Mouse (Mus musculus) intestine, embryonic 15.5 days (tissue): ENCODE data around the gene Reg2. TPM values are rescaled to one million over a fixed set of nuclear protein-coding genes. Genes with fewer than 3 reads are reported as not detected.
"Not testable (repeated sequence)": the region's sequence is repeated elsewhere in the genome, so short reads cannot be mapped to it uniquely, and the experiment has no call there.

Experiments
- ATAC-seq: fragments of 200-750 bp; cut with Nextera tagmentation; 2 replicates; pipeline ENCODE4 v1.8.0; 2017; ENCODE audit warnings: moderate TSS enrichment, moderate library complexity
- H3K27ac ChIP-seq: fragments of 300-500 bp; sonication (generic); 2 replicates; pipeline ENCODE4 v1.5.1; 2015; ENCODE audit warnings: mild to moderate bottlenecking, inconsistent platforms
- H3K27me3 ChIP-seq: fragments of 300-500 bp; sonication (generic); replicated peaks from 2 replicates; pipeline ENCODE4 v1.6.1; 2015; ENCODE audit warnings: inconsistent platforms
- H3K36me3 ChIP-seq: fragments of 300-500 bp; sonication (generic); 2 replicates; pipeline ENCODE4 v1.6.1; 2015; ENCODE audit warnings: inconsistent platforms
- H3K4me1 ChIP-seq: fragments of 300-500 bp; sonication (generic); replicated peaks from 2 replicates; pipeline ENCODE4 v1.6.1; 2015; ENCODE audit warnings: inconsistent platforms
- H3K4me2 ChIP-seq: fragments of 300-500 bp; sonication (generic); replicated peaks from 2 replicates; pipeline ENCODE4 v1.6.1; 2015; ENCODE audit warnings: mild to moderate bottlenecking, inconsistent platforms
- H3K4me3 ChIP-seq: fragments of 300-500 bp; sonication (generic); replicated peaks from 2 replicates; pipeline ENCODE4 v1.5.1; 2015; ENCODE audit warnings: inconsistent platforms
- H3K9ac ChIP-seq: fragments of 300-500 bp; sonication (generic); 2 replicates; pipeline ENCODE4 v1.6.1; 2015; ENCODE audit warnings: inconsistent platforms
- H3K9me3 ChIP-seq: fragments of 300-500 bp; sonication (generic); 2 replicates; pipeline ENCODE4 v1.6.1; 2016; ENCODE audit warnings: inconsistent platforms
- WGBS: fragments of 180-500 bp; shearing (Covaris S2); methylation state at CpG from one replicate; pipeline ENCODE4 v1.1.7; 2015; 5-methylcytosine and 5-hydroxymethylcytosine counted together
- polyA plus RNA-seq: library from polyadenylated mRNA; unstranded; fragments of >200 nt; fragmentation: Nextera tagmentation; extraction: Ambion mirVana; gene quantifications from 2 replicates; pipeline ENCODE4 v1.2.1, GENCODE M21; 2015

Reg2 gene
- polyA plus RNA-seq = not detected in 2 replicates

- not testable (repeated sequence) for H3K9me3 ChIP-seq, ATAC-seq, H3K27me3 ChIP-seq, H3K27ac ChIP-seq, H3K4me2 ChIP-seq, H3K36me3 ChIP-seq, H3K4me1 ChIP-seq, H3K9ac ChIP-seq, H3K4me3 ChIP-seq
- WGBS = 100% methylated on average over 4 of the region's 17 CpGs
Observed at GRCm38 (mm10) chr6:78395323-78395722, at the start of gene Reg2. Reg2 (plus strand) TSS chr6:78395623.

GRCm38 (mm10) chr6:78361971-78362563 is 33.4 kb upstream of the Reg2 start:
- WGBS = 52% methylated on average over 2 of the region's 2 CpGs

GRCm38 (mm10) chr6:78370357-78370756 is 25.1 kb upstream of the Reg2 start, which contains the start of gene Reg3b:
Reg3b (plus strand) TSS chr6:78370657.
- no peak within 1 kb of the TSS for H3K9ac ChIP-seq
- 66% methylated on average over 2 of the region's 2 CpGs for WGBS
- no peak for ATAC-seq
- H3K36me3 ChIP-seq = no peaks in the 10 kb centered on the region
- H3K27ac ChIP-seq = no peak within 1 kb of the TSS
- H3K4me3 ChIP-seq = no peak within 1 kb of the TSS
- no peaks in the 10 kb centered on the region for H3K4me1 ChIP-seq
- H3K4me2 ChIP-seq = no peak within 1 kb of the TSS
- H3K27me3 ChIP-seq = no peaks in the 10 kb centered on the region
- H3K9me3 ChIP-seq = no peaks in the 10 kb centered on the region

More at GRCm38 (mm10) chr6:78361971-78362563, 33.4 kb upstream of the Reg2 start:
- no peaks in the 10 kb centered on the region for H3K9me3 ChIP-seq
- H3K4me2 ChIP-seq = no peak overlapping the region
- peak; percentile 87 for ATAC-seq
- H3K27me3 ChIP-seq = no peaks in the 10 kb centered on the region
- H3K9ac ChIP-seq = no peak overlapping the region
- H3K27ac ChIP-seq = no peak overlapping the region
- H3K36me3 ChIP-seq = no peaks in the 10 kb centered on the region
- no peaks in the 10 kb centered on the region for H3K4me1 ChIP-seq
- no peak overlapping the region for H3K4me3 ChIP-seq

GRCm38 (mm10) chr6:78378765-78379164 is 16.7 kb upstream of the Reg2 start, which contains the start of gene Reg3d:
Reg3d (minus strand) TSS chr6:78378865.
- no peak within 1 kb of the TSS for H3K27ac ChIP-seq
- no peaks in the 10 kb centered on the region for H3K4me1 ChIP-seq
- H3K4me3 ChIP-seq = no peak within 1 kb of the TSS
- no peaks in the 10 kb centered on the region for H3K9me3 ChIP-seq
- no peak within 1 kb of the TSS for H3K4me2 ChIP-seq
- H3K27me3 ChIP-seq = no peaks in the 10 kb centered on the region
- ATAC-seq = no peak
- H3K9ac ChIP-seq = no peak within 1 kb of the TSS
- 71% methylated on average over 2 of the region's 2 CpGs for WGBS
- H3K36me3 ChIP-seq = no peaks in the 10 kb centered on the region

GRCm38 (mm10) chr6:78380409-78380808 is 15.0 kb upstream of the Reg2 start, which contains the start of gene Reg3a:
Reg3a (plus strand) TSS chr6:78380709.
- H3K9ac ChIP-seq = no peak within 1 kb of the TSS
- no peak within 1 kb of the TSS for H3K4me3 ChIP-seq
- no peaks in the 10 kb centered on the region for H3K9me3 ChIP-seq
- no peaks in the 10 kb centered on the region for H3K4me1 ChIP-seq
- ATAC-seq = no peak
- no peaks in the 10 kb centered on the region for H3K27me3 ChIP-seq
- no peaks in the 10 kb centered on the region for H3K36me3 ChIP-seq
- H3K27ac ChIP-seq = no peak within 1 kb of the TSS
- no peak within 1 kb of the TSS for H3K4me2 ChIP-seq

- Histone ChIP-seq H3K4me2 (no peak overlapping the region), H3K27ac (no peak overlapping the region), H3K27me3 (no peaks in the 10 kb centered on the region)
Observed at GRCm38 (mm10) chr6:78385609-78386008, 9.8 kb upstream of the Reg2 start.

GRCm38 (mm10) chr6:78422411-78422810 is 27.0 kb downstream of the Reg2 start, which contains the start of gene Reg1:
Reg1 (plus strand) TSS chr6:78422711.
- H3K4me1 ChIP-seq, H3K4me3 ChIP-seq, H3K27me3 ChIP-seq, H3K9ac ChIP-seq, ATAC-seq, H3K36me3 ChIP-seq, H3K27ac ChIP-seq, H3K9me3 ChIP-seq, H3K4me2 ChIP-seq: not testable (repeated sequence)

More at GRCm38 (mm10) chr6:78385609-78386008, 9.8 kb upstream of the Reg2 start:
- ATAC-seq = no peak
- no peak overlapping the region for H3K4me3 ChIP-seq
- WGBS = 85% methylated on average over 3 of the region's 3 CpGs
- H3K4me1 ChIP-seq = no peaks in the 10 kb centered on the region
- no peaks in the 10 kb centered on the region for H3K36me3 ChIP-seq
- no peaks in the 10 kb centered on the region for H3K9me3 ChIP-seq
- H3K9ac ChIP-seq = no peak overlapping the region

GRCm38 (mm10) chr6:78425497-78425896 is 30.1 kb downstream of the Reg2 start:
- peak; percentile 61 for ATAC-seq
- H3K4me1 ChIP-seq = no peaks in the 10 kb centered on the region
- H3K36me3 ChIP-seq = no peaks in the 10 kb centered on the region
- no peak overlapping the region for H3K4me3 ChIP-seq
- no peak overlapping the region for H3K9ac ChIP-seq
- H3K9me3 ChIP-seq = no peaks in the 10 kb centered on the region
- H3K4me2 ChIP-seq = no peak overlapping the region
- no peaks in the 10 kb centered on the region for H3K27me3 ChIP-seq
- WGBS = 59% methylated on average over 3 of the region's 3 CpGs
- no peak overlapping the region for H3K27ac ChIP-seq

GRCm38 (mm10) chr6:78447202-78447601 is 51.8 kb downstream of the Reg2 start:
- H3K4me2 ChIP-seq = no peak overlapping the region
- H3K9ac ChIP-seq = no peak overlapping the region
- no peak overlapping the region for H3K27ac ChIP-seq
- H3K4me1 ChIP-seq = no peaks in the 10 kb centered on the region
- no peaks in the 10 kb centered on the region for H3K36me3 ChIP-seq
- 45% methylated on average over 1 of the region's 1 CpGs for WGBS
- H3K4me3 ChIP-seq = no peak overlapping the region
- H3K9me3 ChIP-seq = no peaks in the 10 kb centered on the region
- no peaks in the 10 kb centered on the region for H3K27me3 ChIP-seq
- ATAC-seq = peak; percentile 75

GRCm38 (mm10) chr6:78448409-78448808 is 53.0 kb downstream of the Reg2 start:
- Histone ChIP-seq H3K36me3 (no peaks in the 10 kb centered on the region), H3K27me3 (no peaks in the 10 kb centered on the region), H3K9me3 (no peaks in the 10 kb centered on the region), H3K4me3 (no peak overlapping the region), H3K4me1 (no peaks in the 10 kb centered on the region), H3K9ac (no peak overlapping the region), H3K4me2 (no peak overlapping the region), H3K27ac (no peak overlapping the region)
- peak; percentile 56; the same call in 1 of the 2 replicates for ATAC-seq

- Histone ChIP-seq H3K9ac (no peak overlapping the region), H3K4me3 (no peak overlapping the region), H3K9me3 (no peaks in the 10 kb centered on the region), H3K36me3 (no peaks in the 10 kb centered on the region), H3K4me2 (no peak overlapping the region), H3K27me3 (no peaks in the 10 kb centered on the region), H3K4me1 (no peaks in the 10 kb centered on the region), H3K27ac (no peak overlapping the region)
- no peak for ATAC-seq
- WGBS = 93% methylated on average over 2 of the region's 2 CpGs
Observed at GRCm38 (mm10) chr6:78452804-78453203, 57.4 kb downstream of the Reg2 start.
